Mouse (Mus musculus): Measurements from ENCODE around the gene Dnah1.

DNA sequence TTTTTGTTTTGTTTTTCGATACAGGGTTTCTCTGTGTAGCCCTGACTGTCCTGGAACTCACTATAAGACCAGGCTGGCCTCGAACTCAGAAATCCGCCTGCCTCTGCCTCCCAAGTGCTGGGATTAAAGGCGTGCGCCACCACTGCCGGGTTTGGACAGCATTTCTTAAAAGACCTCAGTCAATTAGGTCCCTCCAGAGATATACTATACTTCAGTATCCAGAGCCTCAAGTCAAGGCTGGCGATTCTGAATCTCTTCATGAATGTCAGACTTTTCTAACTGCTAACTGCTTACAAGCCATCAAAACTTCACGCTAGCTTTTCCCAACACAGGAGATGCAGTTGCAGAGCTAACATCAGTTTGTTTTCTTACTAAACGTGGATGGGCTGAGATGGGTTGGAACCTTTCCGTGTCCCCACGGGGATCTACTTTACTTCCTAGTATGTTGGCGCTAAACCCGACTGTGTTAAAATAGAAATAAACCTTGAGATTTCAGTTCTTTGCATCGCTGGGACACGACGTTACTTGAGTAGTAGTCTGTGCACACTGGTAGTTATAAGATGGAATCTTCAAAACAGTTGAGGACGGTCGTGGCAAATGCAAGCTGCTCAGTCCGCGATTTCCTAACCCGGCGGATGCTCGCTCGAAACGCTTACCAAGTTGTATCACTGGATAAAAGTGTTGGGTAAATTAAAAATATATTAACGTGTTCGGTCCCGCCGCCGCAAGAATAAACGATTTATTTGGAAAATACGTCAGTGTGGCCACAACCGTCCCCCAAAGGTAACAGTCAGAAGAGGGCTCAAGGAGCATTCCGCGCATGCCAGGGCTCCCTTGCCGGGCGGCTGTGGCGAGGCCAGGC is 73.2 kb downstream of the Dnah1 start:
- TF ChIP-seq CTCF (IDR thresholded peaks at IDR 0.05; ENCODE audit: control insufficient read depth, insufficient read depth, low read length) (no peak), POLR2A (IDR thresholded peaks at IDR 0.05; ENCODE audit: borderline replicate concordance, control insufficient read depth, low read depth, low read length) (no peak)

Data from bone marrow, adult 2 months (tissue).